Mouse (Mus musculus) liver, embryonic 14.5 days (tissue): ENCODE data around the gene Apobec1.

Source experiments
- CTCF ChIP-seq: IDR thresholded peaks from 2 replicates; pipeline ENCODE4 v1.5.1; 2016; ENCODE audit warnings: antibody characterized with exemption, low read depth, control low read depth
- EP300 ChIP-seq: IDR thresholded peaks from 2 replicates; pipeline ENCODE4 v1.6.1; 2016; ENCODE audit warnings: antibody characterized with exemption, low read depth

DNA sequence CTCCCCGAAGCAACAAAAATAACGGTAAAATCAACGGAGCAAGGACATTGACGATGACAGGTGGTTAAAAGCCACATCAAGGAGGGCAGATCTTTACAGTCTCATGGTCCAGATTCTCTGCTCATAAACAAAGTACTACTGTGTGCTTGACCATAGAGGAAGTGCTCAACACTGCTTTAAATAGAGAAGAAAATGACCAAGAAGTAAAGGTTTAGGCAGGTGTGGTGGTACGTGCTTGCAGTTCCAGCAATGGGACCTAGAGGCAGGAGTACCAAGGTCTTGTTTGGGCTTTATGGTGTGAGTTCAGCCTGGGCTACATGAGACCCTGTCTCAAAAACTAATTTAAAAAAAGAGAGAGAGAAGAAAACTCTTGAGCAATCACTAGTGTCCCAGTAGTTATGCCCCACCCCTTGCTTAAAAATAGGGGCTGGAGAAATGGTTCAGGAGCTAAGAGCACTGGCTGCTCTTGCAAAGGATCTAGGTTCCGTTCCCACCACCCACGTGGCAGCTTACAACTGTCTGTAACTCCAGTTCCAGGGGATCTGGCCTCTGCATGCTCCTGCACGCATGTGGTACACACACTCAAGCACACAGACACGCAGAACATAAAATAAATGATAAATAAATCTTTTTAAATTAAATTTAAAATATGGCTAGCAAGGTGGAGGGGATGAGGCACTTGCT is 3.0 kb downstream of the Apobec1 start:
- TF ChIP-seq CTCF: no peak
- TF ChIP-seq EP300: no peak
